Mouse (Mus musculus): ENCODE data around the gene Plagl2.

DNA sequence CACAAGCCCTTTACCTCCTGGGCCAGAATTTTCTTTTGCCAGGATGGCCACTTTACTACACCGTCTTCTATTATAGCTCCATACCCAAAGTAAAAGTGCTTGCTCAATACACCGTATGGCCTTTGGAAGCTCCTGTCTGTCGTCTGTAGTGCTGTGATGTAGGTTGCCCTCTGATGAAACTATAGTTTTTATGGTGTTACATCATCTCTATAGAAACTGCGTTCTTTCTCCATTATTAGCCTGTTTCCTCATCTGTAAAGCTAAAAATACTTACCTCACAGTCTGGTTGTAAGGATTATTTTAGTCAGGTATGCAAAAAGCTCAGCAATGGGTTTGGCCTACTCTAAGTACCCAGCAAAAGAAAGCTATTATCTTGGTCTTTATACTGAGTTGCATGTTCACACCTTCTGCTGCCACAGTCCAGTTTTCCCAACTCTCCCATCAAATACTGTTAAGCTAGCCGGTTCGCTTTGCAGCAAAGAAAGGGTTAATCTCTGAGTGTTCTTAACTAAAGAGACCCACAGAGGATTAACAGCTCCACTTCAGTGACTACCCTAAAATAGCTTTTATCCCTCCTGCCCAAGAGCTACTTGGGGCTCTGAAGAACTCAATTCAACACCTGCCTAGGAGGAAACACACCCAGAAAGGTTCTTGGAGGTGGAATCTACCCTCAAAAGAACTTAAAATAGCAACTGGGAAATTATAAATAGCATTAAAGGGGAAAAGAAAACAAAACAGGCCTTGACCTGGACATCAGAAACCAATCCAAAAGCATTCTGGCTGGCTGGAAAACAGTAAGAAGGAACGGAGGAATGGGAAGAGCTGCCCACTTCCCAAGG is 2.0 kb downstream of the Plagl2 start:
- TF ChIP-seq CTCF (conservative IDR thresholded peaks at IDR 0.05; ENCODE audit: insufficient read depth, insufficient read length, low read depth, low read length) (no peak), POLR2A (IDR thresholded peaks at IDR 0.05; ENCODE audit: low read depth, low read length) (no peak)
